Mouse (Mus musculus) heart, adult 2 months (tissue): ENCODE results near the gene Rpain. TPM values are rescaled to one million over a fixed set of nuclear protein-coding genes. Genes with fewer than 3 reads are reported as not detected.

Experiments used
- DNase-seq, 2 experiments: peaks; one replicate each; pipeline ENCODE4 v3.0.0; 2021
- H3K27ac ChIP-seq: fragments of 200-600 bp; 2 replicates; pipeline ENCODE4 v1.8.1; 2022
- H3K27me3 ChIP-seq: fragments of 200-500 bp; 2 replicates; pipeline ENCODE4 v1.6.1; 2012; ENCODE audit warnings: mild to moderate bottlenecking, low read length, inconsistent platforms, mixed read lengths; ENCODE audit not compliant: control insufficient read depth, insufficient read depth
- H3K36me3 ChIP-seq: fragments of 200-500 bp; 2 replicates; pipeline ENCODE4 v1.6.1; 2012; ENCODE audit warnings: low read length, inconsistent platforms; ENCODE audit not compliant: control insufficient read depth, insufficient read depth
- H3K4me1 ChIP-seq: fragments of 200-500 bp; 2 replicates; pipeline ENCODE4 v1.6.1; 2011; ENCODE audit warnings: low read length; ENCODE audit not compliant: control insufficient read depth, insufficient read depth
- H3K4me3 ChIP-seq: fragments of 200-600 bp; 2 replicates; pipeline ENCODE4 v1.8.1; 2022
- H3K79me2 ChIP-seq: fragments of 200-500 bp; replicated peaks from 2 replicates; pipeline ENCODE4 v1.6.1; 2012; ENCODE audit warnings: mild to moderate bottlenecking, inconsistent platforms, low read length, moderate library complexity, mixed read lengths; ENCODE audit not compliant: control insufficient read depth, insufficient read depth
- H3K9ac ChIP-seq: fragments of 200-500 bp; 2 replicates; pipeline ENCODE4 v1.6.1; 2012; ENCODE audit warnings: low read depth, mild to moderate bottlenecking, control low read depth, inconsistent platforms, low read length, mixed read lengths
- CTCF ChIP-seq: fragments of 200-600 bp; IDR thresholded peaks from 2 replicates; pipeline ENCODE4 v1.8.1; 2022; ENCODE audit warnings: antibody characterized with exemption, mild to moderate bottlenecking, moderate library complexity
- EP300 ChIP-seq: fragments of 200-500 bp; IDR thresholded peaks from 2 replicates; pipeline ENCODE4 v1.6.1; 2011; ENCODE audit warnings: low read depth, low read length, control low read depth; ENCODE audit not compliant: insufficient read depth
- POLR2A ChIP-seq: fragments of 200-500 bp; IDR thresholded peaks from 2 replicates; pipeline ENCODE4 v1.6.1; 2011; ENCODE audit warnings: mild to moderate bottlenecking, low read depth, low read length, control low read depth; ENCODE audit not compliant: insufficient read depth
- WGBS: fragments of 180-500 bp; shearing (Covaris S2); methylation state at CpG from one replicate; pipeline ENCODE4 v1.1.7; 2018; 5-methylcytosine and 5-hydroxymethylcytosine counted together
- intact Hi-C: fragments of 180-260 bp; cut with DNase I; formaldehyde crosslinking; loops from one replicate; pipeline ENCODE4 v1.15.1; 2025
- polyA plus RNA-seq: library from polyadenylated mRNA; depleted of rRNA; stranded (reverse); fragments of >200 nt; gene quantifications from 2 replicates; pipeline ENCODE4 v1.2.3, GENCODE M21; 2012
- total RNA-seq, 2 experiments: library from RNA; stranded (reverse); gene quantifications; 2 replicates each; pipeline ENCODE4 v1.2.3; 2021

The Rpain gene
- total and polyA plus RNA-seq, 3 experiments, result 13.8 to 16.3 (median 14.8) TPM

GRCm38 (mm10) chr11:71004316-71004773 lies 34.3 kb downstream of the Rpain start, which contains the start of gene Dhx33:
Gene Dhx33, minus strand, starts transcription at chr11:71004437.
- Histone ChIP-seq H3K4me1 (peaks cover 8% of the 10 kb centered on the region), H3K9ac (peak within 1 kb of the TSS; percentile 83), H3K4me3 (peak within 1 kb of the TSS; percentile 78), H3K27me3 (no peaks in the 10 kb centered on the region), H3K36me3 (peaks cover 14% of the 10 kb centered on the region), H3K79me2 (no peaks in the 10 kb centered on the region; the same call in 1 of the 2 replicates), H3K27ac (peak within 1 kb of the TSS; percentile 68)
- DNase-seq, result peak; percentile 95 to 97
- TF ChIP-seq CTCF, result peak; percentile 65
- TF ChIP-seq EP300, result peak; percentile 96
- peak; percentile 69 for TF ChIP-seq POLR2A
- intact Hi-C loops, result loop anchor here (1.0 to 2.0 kb wide), 2 partner anchors 15 to 22 kb away; partner anchors contain the start of genes C1qbp, Derl2 and Mis12
- WGBS, result under 1% methylated on average over 35 of the region's 35 CpGs

DNA sequence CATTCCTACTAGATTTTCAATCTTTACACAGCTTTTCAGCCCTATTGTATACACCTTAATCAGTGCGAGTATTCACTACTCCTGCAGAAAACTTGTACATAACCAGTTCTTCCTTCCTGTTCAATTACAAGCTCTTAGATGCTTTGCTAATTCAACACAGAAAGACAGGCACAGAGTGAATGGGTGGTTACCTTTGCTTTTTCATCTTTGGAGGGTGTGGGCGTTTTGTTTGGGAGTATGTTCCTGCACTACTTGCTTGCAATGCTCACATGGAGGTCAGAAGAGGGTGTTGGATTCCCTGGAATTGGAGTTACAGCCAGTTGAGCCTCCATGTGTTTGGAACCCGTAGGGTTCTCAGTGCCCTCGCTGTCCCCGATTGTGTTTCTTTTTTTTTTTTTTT lies 35.0 kb downstream of the Rpain start:
- TF ChIP-seq CTCF (no peak), POLR2A (no peak)
- no peak overlapping the region for H3K9ac ChIP-seq
- intact Hi-C loops, result loop anchor here (2.0 kb wide), 1 partner anchor 22 kb away; the partner anchor contains the start of gene C1qbp

GRCm38 (mm10) chr11:71007026-71007425 lies 37.0 kb downstream of the Rpain start:
- Histone ChIP-seq H3K9ac (no peak overlapping the region), H3K27ac (no peak overlapping the region; the same call in 1 of the 2 replicates), H3K4me1 (peaks cover 8% of the 10 kb centered on the region), H3K27me3 (no peaks in the 10 kb centered on the region), H3K36me3 (peaks cover 16% of the 10 kb centered on the region), H3K79me2 (no peaks in the 10 kb centered on the region; the same call in 1 of the 2 replicates), H3K4me3 (no peak overlapping the region)
- intact Hi-C loops, result no loop called here
- 86% methylated on average over 6 of the region's 6 CpGs for WGBS
- no peak for DNase-seq
- no peak for TF ChIP-seq CTCF
- TF ChIP-seq EP300, result no peak
- TF ChIP-seq POLR2A, result no peak

More for the DNA sequence above, 35.0 kb downstream of the Rpain start:
- peak overlapping the region; percentile 68 for H3K27ac ChIP-seq
- 46% methylated on average over 5 of the region's 5 CpGs for WGBS
- no peaks in the 10 kb centered on the region; the same call in 1 of the 2 replicates for H3K79me2 ChIP-seq
- peaks cover 8% of the 10 kb centered on the region for H3K4me1 ChIP-seq
- H3K36me3 ChIP-seq, result peaks cover 16% of the 10 kb centered on the region
- peak overlapping the region; percentile 78 for H3K4me3 ChIP-seq
- H3K27me3 ChIP-seq, result no peaks in the 10 kb centered on the region
- DNase-seq, result no peak

DNA sequence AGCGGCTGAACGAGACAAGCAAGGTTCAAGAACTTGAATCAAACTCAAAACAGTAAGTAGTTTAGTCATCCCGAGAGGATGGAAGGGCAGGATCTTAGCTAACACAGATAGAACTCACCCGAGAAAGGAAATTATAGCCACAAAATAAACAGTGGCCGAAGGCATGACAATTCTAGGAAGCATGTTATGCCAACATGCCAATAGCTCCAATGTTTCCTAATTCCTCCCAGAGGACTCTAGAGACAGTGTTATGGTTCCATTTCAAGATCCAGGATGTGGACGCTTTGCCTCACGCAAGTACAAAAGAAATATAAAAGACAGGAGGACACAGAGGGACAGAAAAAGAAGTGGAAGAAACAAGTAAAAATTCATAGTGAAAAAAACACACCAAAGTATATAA lies 37.8 kb downstream of the Rpain start:
- Histone ChIP-seq H3K79me2 (no peaks in the 10 kb centered on the region; the same call in 1 of the 2 replicates), H3K4me3 (no peak overlapping the region), H3K36me3 (peaks cover 18% of the 10 kb centered on the region), H3K27ac (peak overlapping the region; percentile 64), H3K27me3 (no peaks in the 10 kb centered on the region), H3K9ac (no peak overlapping the region; the same call in 1 of the 2 replicates), H3K4me1 (peaks cover 8% of the 10 kb centered on the region)
- DNase-seq, result no peak
- TF ChIP-seq POLR2A (no peak), CTCF (no peak), EP300 (no peak)
- 45% methylated on average over 7 of the region's 7 CpGs for WGBS
- intact Hi-C loops, result no loop called here

DNA sequence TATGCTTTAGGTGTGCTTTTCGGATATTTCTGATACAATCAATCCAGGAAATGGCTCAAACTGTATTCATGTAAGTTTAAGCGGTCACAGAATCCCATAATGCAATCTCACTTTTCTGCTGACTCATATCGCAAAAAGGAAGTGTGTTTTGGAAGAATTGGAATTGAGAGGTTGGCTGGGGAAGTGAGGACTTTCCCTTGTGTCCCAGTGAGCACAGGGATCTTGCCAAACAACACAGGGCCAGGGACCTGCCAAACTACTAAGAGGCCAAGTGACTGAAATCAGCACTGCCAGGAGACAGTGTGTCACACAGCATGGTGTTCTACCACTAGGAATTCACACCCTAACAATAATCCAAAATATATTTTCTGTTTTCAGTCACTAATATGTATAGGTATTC lies 38.3 kb downstream of the Rpain start:
- 33% methylated on average over 3 of the region's 3 CpGs for WGBS
- H3K27ac ChIP-seq, result peak overlapping the region; percentile 64
- intact Hi-C loops, result no loop called here
- no peak overlapping the region for H3K4me3 ChIP-seq
- no peak overlapping the region for H3K9ac ChIP-seq
- peaks cover 8% of the 10 kb centered on the region for H3K4me1 ChIP-seq
- no peak for TF ChIP-seq CTCF
- 0 out of 2 replicates have a peak, but pooled peaks have one; percentile 50 for TF ChIP-seq EP300
- TF ChIP-seq POLR2A, result peak; percentile 22; the same call in 1 of the 2 replicates
- DNase-seq, result peak in 1 of 2 experiments; percentile 69
- peaks cover 18% of the 10 kb centered on the region for H3K36me3 ChIP-seq
- no peaks in the 10 kb centered on the region; the same call in 1 of the 2 replicates for H3K79me2 ChIP-seq
- no peaks in the 10 kb centered on the region for H3K27me3 ChIP-seq

GRCm38 (mm10) chr11:71012743-71013142 lies 42.7 kb downstream of the Rpain start:
- Histone ChIP-seq H3K4me1 (peaks cover 6% of the 10 kb centered on the region), H3K36me3 (peaks cover 19% of the 10 kb centered on the region), H3K4me3 (no peak overlapping the region), H3K27ac (no peak overlapping the region; the same call in 1 of the 2 replicates), H3K79me2 (no peaks in the 10 kb centered on the region; the same call in 1 of the 2 replicates), H3K27me3 (no peaks in the 10 kb centered on the region), H3K9ac (no peak overlapping the region)
- WGBS, result 71% methylated on average over 7 of the region's 7 CpGs
- DNase-seq, result peak in 1 of 2 experiments; percentile 51
- TF ChIP-seq POLR2A (no peak), EP300 (0 out of 2 replicates have a peak, but pooled peaks have one; percentile 22), CTCF (peak; percentile 29; the same call in 1 of the 2 replicates)
- intact Hi-C loops, result no loop called here
